Mouse (Mus musculus) ES-Bruce4 (cell line): ENCODE results near the gene Nbea.

Experiments used
- CTCF ChIP-seq: IDR thresholded peaks from one replicate; pipeline ENCODE4 v1.8.1; 2011; ENCODE audit warnings: low read depth, low read length
- EP300 ChIP-seq: IDR thresholded peaks from 2 replicates; pipeline ENCODE4 v1.6.1; 2011; ENCODE audit warnings: low read depth, low read length; ENCODE audit not compliant: insufficient read depth
- POLR2A ChIP-seq: IDR thresholded peaks from one replicate; pipeline ENCODE4 v1.8.1; 2011; ENCODE audit warnings: low read length; ENCODE audit not compliant: insufficient read depth

GRCm38 (mm10) chr3:55661678-55662445 lies 521.6 kb downstream of the Nbea start:
- TF ChIP-seq POLR2A, result no peak
- no peak for TF ChIP-seq CTCF
- no peak for TF ChIP-seq EP300
